Mouse (Mus musculus): ENCODE measurements at regions not wholly inside any gene's neighbourhood (a gene's known extent, or its start where the extent isn't known, plus 50 kb on each side); places are given as distances from the start of the nearest gene placed in this dataset.

DNA sequence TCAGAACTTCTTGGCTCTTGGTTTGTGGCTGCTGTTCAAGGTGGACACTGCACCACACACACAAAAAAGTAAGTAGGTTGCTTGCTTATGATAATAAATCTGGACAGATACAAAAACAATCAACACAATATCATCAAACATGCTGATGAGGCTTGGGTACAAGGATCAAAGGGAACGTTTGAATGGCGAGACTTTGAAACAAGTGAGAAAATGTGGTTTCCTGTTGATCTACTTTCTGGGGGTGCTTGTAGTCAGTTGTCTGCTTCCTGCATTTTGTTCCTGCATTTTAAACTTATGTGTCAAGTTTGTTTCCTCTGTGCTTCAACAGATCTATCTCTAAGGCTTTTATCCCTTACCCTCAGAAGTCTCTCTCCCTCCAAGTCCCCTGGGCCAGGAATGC is 128.7 kb upstream of the Dmrta1 start:
- TF ChIP-seq CTCF (IDR thresholded peaks at IDR 0.05; ENCODE audit: low read depth) (no peak), EP300 (optimal IDR thresholded peaks at IDR 0.05) (no peak)
